Mouse (Mus musculus) megakaryocyte, adult 5-6 weeks (primary cell): ENCODE measurements around the gene Pcbp1. TPM values are rescaled to one million over a fixed set of nuclear protein-coding genes. Genes with fewer than 3 reads are reported as not detected.
A peak's percentile ranks its signal among the peaks of the same experiment; 100 is the strongest.
"Not testable (repeated sequence)": the region's sequence is repeated elsewhere in the genome, so short reads cannot be mapped to it uniquely, and the experiment has no call there.

Source experiments
- ATAC-seq: 2 replicates; pipeline ENCODE4 v1.8.0; 2016; ENCODE audit warnings: mild to moderate bottlenecking, inconsistent platforms; ENCODE audit not compliant: poor library complexity, severe bottlenecking
- total RNA-seq, 2 experiments: library from RNA; stranded (forward) in 1 of 2; stranded (reverse) in 1 of 2; fragments of 153-499, 151-499 nt in 1 of 2; fragments of 221-1000, 200-1000 nt in 1 of 2; gene quantifications; 2 replicates each; pipeline versions ENCODE4 v1.2.3 to v1.2.4; 2015 to 2017

Gene Pcbp1
- 204 and 222 TPM in 2 replicates for total RNA-seq (2015)
- 58.9 and 76.8 TPM in 2 replicates for total RNA-seq (2017)

GRCm38 (mm10) chr6:86526032-86526960, at the start of gene Pcbp1:
Gene Pcbp1 (minus strand): TSS chr6:86526321.
- ATAC-seq: peak; percentile 67

GRCm38 (mm10) chr6:86574495-86574894, 48.4 kb upstream of the Pcbp1 start:
- no peak for ATAC-seq

GRCm38 (mm10) chr6:86570830-86571229, 44.7 kb upstream of the Pcbp1 start:
- peak; percentile 97 for ATAC-seq

GRCm38 (mm10) chr6:86569461-86569820, 43.3 kb upstream of the Pcbp1 start:
- ATAC-seq: no peak

GRCm38 (mm10) chr6:86568816-86569460, 42.8 kb upstream of the Pcbp1 start:
- ATAC-seq: no peak

- ATAC-seq: no peak
Observed at GRCm38 (mm10) chr6:86565782-86566181, 39.7 kb upstream of the Pcbp1 start.

- ATAC-seq: not testable (repeated sequence)
Observed at GRCm38 (mm10) chr6:86557182-86557581, 31.1 kb upstream of the Pcbp1 start.

GRCm38 (mm10) chr6:86556345-86557058, 30.4 kb upstream of the Pcbp1 start:
- ATAC-seq: peak; percentile 94

- no peak for ATAC-seq
Observed at GRCm38 (mm10) chr6:86550587-86550986, 24.5 kb upstream of the Pcbp1 start.

GRCm38 (mm10) chr6:86547880-86548367, 21.8 kb upstream of the Pcbp1 start:
- ATAC-seq: peak; percentile 94

GRCm38 (mm10) chr6:86547228-86547755, 21.2 kb upstream of the Pcbp1 start:
- ATAC-seq: no peak

- ATAC-seq: peak; percentile 76
Observed at GRCm38 (mm10) chr6:86545236-86545635, 19.1 kb upstream of the Pcbp1 start.

GRCm38 (mm10) chr6:86543869-86544268, 17.7 kb upstream of the Pcbp1 start:
- no peak for ATAC-seq

- ATAC-seq: no peak
Observed at GRCm38 (mm10) chr6:86543060-86543459, 16.9 kb upstream of the Pcbp1 start.

- ATAC-seq: no peak
Observed at GRCm38 (mm10) chr6:86541650-86542049, 15.5 kb upstream of the Pcbp1 start.

- ATAC-seq: no peak
Observed at GRCm38 (mm10) chr6:86528451-86528785, 2.3 kb upstream of the Pcbp1 start.

- no peak for ATAC-seq
Observed at GRCm38 (mm10) chr6:86527766-86528450, 1.8 kb upstream of the Pcbp1 start.

- peak; percentile 41 for ATAC-seq
Observed at GRCm38 (mm10) chr6:86526961-86527740, 1.0 kb upstream of the Pcbp1 start.

GRCm38 (mm10) chr6:86525646-86526031, 482 bp downstream of the Pcbp1 start:
- peak; percentile 37 for ATAC-seq
